Mouse (Mus musculus): Measurements from ENCODE around the gene Klf3.

DNA sequence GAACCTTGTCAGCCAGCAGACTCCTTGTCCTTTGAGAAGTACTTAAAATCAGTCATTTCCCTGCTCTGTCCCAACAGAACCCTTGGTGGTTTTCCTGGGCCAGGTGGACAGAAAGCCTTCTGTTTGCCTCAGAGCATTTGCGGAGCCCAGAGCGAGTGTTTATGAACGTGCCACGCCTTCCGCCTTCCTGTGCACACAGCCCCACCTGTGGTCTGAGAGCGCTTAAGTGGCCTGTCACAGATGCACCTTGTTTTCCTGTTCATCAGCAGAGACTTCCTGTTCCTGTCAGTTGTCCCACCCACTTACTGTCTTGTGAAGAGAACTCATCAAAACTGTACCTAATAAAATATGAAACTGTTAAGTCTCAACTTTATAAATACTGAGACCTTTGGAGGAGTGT, 16.2 kb downstream of the Klf3 start:
- TF ChIP-seq POLR2A (IDR thresholded peaks at IDR 0.05; ENCODE audit: low read depth, low read length) (no peak), CTCF (IDR thresholded peaks at IDR 0.05; ENCODE audit: borderline replicate concordance, insufficient read depth, low read length) (no peak)

Measured in embryonic fibroblast, embryonic 13.5 days (primary cell).